Mouse (Mus musculus): ENCODE data around the gene Lrba.

The Lrba gene

DNA sequence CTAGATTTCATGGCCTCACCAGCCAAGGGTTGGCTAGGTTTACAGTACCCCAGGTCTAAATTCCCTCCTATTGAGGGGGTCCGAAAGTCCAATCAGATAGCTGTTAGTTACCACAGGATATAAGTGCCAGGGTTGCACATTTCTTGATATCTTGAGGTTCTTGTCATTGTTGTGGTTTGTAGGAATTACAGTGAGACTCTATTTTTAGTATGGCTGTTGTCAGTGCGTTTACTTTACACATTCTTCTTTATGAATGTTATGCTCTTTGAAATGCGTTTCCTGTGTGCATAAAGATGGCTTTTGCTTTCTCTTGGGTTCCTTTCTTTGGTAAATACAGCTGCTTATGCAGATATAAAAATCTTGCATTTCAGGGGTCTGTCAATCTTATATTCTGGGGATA lies 237.1 kb downstream of the Lrba start:
- in situ Hi-C loops (cut with MboI; ENCODE audit: low sequenced_read_pairs) = no loop called here

DNA sequence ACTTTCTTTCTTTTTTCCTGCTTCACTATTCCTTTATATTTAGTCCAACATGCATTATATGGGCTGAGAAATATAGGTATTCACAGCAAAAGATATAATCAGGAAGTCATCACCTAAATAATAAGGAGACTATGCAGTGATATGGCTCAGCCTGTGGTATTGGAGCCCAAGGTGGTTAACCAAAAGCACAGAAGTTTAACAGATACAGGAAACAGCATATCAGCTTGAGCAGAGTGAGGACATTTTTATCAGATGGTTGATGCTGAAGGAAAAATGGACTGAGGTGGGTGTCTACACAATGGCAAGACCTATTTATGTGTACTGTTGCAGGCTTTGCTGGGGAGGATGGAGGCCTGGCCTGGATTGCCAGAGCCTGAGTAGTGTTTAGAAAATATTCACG lies 265.5 kb downstream of the Lrba start:
- in situ Hi-C loops (cut with MboI; ENCODE audit: low sequenced_read_pairs) = no loop called here

DNA sequence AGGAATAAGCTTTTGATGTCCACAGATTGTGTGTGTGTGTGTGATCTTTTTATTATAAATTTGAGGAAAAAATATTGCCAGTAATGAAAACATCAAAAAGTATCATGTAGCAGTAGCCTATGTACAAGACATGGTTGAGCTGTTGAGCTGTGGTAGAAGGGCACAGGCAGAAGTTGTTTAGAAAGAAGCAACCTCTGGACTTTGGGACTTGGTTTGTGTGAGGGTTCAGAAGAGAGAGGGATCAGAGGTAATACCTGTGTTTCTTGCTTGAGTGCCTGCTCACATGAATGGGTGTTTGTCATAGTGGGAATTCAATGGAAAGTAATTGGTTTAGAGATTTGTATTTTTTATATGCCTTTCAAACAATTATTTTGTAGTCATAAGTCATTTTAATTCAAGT lies 276.1 kb downstream of the Lrba start:
- in situ Hi-C loops (cut with MboI; ENCODE audit: low sequenced_read_pairs) = no loop called here

DNA sequence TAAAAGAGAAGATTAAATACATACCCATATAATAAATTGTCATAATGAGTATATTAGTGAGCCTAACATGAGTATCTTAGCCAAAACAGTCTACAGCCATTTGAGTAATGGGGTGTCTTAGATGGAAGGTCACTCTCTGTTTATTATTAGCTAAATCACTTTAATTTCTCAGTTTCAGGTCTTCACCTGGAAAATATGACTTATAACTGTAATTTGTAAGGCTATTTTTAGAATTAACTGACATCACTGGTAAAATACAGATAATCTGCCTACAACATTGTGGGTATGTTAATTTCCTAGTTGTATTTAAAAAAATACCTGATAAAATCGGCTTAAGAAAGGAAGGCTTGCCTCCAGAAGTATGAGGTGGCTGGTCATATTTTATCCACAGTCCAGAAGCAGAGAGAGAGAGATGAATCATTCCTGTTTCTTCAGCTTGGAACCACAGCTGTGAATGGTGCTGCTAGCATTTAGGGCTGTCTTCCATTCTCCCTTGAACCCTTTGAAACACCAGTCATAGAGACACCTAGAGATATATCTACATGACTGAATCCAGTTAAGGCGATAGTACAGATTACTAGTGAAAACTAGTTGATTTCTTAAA lies 294.1 kb downstream of the Lrba start:
- in situ Hi-C loops (cut with MboI; ENCODE audit: low sequenced_read_pairs) = no loop called here

DNA sequence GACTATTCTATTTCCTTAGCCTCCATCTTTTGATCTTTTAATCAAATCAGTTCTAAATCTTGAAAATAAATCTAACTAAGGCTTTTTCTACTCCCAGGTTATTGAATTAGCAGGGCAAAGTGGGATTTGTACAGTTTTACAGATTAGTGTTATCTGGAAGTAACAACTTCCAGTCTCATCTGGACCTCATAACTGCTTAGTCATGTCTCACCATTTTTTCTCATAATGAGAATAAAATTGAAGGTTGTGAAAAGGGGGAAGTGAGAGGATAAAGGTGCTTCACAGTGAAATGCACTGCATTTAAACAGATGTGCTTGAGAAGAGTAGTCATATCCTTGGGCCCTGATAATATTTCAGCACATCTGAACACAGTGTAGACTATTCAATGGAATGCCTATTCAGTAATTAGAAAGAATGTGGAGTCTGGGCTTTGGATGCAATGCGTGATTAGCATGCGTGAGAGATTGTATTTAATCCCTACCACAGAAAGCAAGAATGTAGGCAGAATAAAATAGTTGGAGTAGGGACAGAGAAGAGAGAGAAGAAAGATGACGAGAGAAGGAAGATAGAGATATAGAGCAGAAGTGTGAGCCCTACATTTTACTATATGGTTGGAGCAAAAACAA lies 298.5 kb downstream of the Lrba start:
- in situ Hi-C loops (cut with MboI; ENCODE audit: low sequenced_read_pairs) = no loop called here

DNA sequence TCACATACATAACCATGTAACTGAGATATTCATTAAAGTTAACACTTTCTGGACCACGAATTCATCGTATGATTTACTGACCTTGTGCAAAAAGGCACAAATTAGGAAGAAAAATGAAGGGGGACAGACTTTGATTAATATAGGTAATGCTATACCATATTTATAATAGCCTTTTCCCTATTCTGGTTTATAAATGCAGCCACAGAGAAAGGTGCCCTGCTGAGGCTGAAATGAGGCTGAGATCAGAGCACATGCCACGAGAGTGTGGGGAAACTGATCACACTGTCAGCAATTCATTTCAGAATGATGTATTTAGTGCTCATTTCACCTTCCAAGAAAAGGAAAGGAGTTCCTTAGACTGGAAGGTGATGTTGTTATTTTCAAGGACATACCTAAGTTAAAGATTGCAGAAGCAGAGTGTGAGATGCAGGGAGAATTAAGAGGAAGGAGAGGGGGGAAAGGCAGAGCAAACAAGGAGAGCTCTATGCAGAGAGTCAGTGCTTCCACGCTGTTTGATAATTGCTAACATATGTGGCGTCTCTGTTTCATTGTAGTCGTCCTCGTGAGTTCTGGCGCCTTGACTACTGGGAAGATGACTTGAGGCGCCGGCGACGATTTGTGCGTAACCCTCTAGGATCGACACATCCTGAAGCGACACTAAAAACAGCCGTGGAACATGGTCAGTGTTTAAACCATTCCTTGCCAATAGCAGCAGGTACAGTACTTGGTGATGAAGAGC lies 307.2 kb downstream of the Lrba start:
- in situ Hi-C loops (cut with MboI; ENCODE audit: low sequenced_read_pairs) = no loop called here

DNA sequence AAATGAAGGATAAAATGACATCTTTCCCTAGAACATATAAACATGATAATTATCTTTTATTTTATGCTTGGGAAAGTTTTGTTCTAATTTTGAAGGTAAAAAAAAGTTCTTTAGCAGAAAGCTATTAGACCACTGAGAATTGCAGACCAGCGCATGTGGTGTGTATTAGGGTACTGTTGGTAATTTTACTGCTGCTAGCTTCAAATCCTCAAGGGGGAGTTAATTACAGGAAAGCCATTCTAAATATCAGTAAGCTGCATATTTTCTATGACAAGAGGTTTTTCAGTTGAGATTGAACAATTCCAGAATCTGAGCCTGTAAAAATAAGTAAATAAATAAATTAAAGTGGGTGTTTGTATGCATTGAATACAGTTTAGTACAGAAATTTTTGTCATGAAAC lies 312.3 kb downstream of the Lrba start:
- in situ Hi-C loops (cut with MboI; ENCODE audit: low sequenced_read_pairs) = no loop called here

DNA sequence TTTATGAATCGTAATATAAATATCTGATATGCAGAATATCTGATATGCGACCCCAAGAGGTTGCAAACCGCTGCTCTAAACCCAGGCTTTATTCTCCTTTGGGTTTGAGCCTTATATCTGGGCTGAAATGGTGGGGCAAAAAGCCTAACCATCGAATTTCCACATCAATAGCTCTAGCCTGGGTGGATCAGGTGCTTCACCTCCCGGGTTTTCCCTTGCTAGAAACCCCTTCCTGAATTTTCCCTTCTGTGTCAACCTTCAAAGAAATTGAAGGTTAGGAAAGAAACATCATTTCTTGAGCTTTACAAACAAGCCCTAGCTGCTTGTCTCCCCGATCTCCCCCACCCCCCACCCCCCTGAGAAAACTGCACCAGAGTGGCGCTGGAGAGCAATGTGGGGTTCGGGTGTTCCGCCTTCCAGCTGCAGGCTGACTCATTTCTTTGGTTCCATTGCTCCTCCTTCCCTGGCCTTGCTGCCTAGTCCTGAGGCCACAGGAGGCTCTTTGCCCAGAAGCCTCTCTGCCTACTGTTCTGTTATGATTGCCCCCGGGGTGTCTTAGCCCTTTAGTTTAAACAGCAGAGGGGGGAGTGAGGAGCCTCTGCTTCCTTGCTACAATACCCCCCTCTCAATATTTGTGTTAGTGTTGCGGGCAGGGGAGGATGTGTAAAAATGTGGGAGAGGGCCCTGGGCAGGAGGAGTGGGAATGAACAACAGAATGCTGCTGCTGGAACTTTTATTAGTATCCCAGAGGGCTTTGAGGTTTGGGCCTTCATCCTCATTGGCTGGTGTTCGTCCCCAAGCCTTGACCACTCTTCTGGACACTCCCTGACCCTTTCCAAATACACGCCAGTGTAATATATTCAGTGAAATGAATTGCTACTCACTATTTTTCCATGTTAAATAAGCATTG lies 314.4 kb downstream of the Lrba start:
- in situ Hi-C loops (cut with MboI; ENCODE audit: low sequenced_read_pairs) = no loop called here

DNA sequence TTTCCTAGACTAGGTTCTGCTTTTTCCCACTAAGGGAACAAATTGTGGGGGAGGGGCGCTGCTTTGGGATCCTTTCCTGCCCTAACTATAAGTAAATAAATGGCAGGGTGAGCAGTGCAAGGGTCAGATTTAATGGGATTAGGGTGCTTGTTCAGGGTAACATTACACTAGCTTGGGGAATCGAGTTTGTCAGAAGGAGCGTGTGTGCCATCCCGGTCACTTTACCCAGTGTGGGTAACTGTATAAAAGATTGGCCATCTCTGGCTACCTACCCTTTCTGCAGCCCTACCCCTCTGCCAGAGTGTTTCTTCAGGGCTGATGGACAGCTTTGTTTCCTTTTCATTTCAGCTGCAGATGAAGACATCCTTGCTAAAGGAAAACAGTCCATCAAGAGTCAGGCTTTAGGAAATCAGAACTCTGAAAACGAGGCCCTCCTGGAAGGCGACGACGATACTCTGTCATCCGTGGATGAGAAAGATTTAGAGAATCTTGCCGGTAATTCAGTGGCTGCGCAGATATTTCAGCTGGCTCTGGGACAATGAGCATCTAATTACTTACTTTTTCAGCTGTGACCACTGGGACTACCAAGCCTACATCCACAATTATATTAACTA lies 315.2 kb downstream of the Lrba start:
- in situ Hi-C loops (cut with MboI; ENCODE audit: low sequenced_read_pairs) = no loop called here

DNA sequence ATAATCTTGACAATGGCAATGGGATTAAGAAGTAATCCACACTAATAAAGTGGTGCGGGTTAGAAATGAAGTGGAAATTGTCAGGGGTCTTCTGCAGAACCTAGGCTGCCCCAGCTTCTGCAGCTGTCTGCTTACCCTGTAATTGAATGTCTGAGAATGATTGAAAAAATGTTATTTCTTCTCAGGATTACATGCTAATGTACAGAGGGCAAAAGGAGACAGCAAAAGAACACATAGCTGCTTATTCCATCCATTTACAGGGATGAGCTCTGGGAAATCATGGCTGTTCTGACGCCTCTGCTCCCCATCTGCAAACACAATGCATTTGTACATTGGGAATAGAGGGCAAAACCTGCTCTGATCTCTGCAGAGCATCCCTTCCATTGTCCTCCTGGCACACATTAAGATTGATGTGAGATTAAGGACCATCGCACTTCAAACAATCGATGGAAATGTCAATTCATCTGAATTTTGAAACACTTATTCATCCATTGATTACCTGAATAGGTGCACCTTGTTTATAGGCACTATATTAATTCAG lies 316.7 kb downstream of the Lrba start:
- in situ Hi-C loops (cut with MboI; ENCODE audit: low sequenced_read_pairs) = no loop called here

DNA sequence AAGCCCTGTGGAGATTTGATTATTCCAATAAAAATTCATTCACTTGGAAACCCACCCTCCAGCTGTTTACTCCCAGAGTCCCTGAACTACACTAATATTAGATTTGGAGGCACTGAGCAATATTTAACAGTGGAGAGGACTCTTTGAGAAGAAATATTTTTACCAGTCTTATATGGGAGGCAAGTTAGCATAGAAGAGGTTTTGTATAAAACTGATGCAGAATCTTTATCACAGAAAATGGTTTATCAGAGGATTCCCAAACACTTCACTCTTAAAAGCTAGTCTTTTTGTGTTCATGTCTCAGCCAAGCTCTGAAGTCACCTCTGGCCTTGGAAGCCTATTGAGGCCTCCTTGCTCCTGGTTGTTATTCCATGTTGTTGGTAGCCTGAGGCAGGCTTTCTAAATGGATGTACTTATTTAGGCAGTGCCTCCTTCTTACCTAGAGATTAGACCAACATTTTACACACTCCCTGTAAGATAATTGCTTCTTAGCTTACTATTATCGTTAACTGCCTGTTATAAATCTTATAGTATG lies 317.4 kb downstream of the Lrba start:
- in situ Hi-C loops (cut with MboI; ENCODE audit: low sequenced_read_pairs) = no loop called here

DNA sequence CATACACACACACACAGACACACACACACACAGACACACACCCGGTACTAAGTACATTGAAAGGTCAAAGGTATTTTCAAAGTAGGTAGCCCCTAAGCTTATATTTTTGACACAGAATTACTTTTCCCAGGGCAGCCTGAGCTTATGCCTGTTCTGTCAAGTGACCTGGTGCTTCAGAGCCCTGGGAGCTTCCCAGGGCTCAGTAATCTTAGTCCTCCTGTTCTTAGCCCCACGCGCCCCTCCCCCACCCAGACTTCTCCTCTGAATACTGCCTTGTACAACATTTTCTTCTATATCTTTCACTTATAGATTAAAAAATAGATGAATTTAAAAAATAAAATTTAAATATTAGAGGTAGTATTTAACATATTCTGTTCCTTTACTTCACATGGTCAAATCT lies 320.3 kb downstream of the Lrba start:
- in situ Hi-C loops (cut with MboI; ENCODE audit: low sequenced_read_pairs) = no loop called here

DNA sequence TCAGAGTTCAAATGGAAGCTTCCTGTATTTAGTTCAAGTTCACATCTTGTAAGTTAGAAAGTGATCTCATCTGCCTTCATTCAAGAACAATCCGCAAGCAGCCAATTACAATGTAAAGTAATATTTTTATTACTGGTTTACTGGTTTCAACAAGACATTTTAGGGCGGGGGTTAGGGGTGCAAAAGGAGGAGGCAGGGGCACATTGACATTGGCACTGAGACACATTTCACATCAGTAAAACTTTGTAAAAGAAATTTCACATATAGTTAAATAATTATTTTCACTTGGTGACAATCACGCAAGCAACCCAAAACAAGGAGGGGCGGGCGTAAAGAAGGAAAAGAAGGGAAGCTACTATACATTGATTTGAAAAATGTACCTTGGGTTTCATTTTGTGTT lies 321.5 kb downstream of the Lrba start:
- in situ Hi-C loops (cut with MboI; ENCODE audit: low sequenced_read_pairs) = no loop called here

DNA sequence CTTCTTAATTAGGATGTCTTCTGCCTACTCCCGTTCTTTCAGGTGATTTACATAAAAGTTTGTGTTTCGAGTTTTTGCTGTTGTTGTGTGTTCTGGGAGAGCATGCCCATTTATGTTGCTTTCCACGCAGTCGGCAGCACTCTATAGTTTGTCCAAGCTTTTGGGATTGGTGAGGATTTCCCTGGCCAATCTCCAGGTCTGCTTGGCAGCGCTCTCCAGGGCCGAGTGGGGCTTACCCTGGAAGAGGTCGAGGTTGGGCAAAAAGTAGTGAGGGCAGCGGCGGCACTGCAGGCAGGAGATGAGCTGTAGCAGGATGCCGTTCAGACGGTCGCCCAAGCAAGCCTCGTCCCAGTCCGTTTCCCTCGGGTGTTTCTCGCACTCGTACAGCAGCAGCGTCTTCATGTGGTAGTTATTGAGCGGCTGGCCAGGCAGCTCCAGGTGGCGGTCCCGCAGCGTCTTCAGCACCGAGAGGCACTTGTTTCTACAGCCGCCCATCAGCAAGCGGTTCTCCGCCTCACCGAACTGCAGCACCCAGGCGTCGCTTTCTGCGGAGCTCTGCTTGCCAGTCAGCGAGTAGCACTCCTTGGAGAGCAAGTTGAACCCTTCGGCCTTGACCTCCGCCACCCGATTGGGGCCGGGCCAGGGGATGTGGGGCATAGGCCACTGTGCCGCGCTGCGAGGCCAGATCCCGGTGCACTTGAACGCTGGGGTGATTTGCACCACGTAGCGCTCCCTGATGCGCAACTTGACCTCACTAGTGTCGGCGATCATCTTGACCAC lies 322.2 kb downstream of the Lrba start:
- in situ Hi-C loops (cut with MboI; ENCODE audit: low sequenced_read_pairs) = no loop called here

DNA sequence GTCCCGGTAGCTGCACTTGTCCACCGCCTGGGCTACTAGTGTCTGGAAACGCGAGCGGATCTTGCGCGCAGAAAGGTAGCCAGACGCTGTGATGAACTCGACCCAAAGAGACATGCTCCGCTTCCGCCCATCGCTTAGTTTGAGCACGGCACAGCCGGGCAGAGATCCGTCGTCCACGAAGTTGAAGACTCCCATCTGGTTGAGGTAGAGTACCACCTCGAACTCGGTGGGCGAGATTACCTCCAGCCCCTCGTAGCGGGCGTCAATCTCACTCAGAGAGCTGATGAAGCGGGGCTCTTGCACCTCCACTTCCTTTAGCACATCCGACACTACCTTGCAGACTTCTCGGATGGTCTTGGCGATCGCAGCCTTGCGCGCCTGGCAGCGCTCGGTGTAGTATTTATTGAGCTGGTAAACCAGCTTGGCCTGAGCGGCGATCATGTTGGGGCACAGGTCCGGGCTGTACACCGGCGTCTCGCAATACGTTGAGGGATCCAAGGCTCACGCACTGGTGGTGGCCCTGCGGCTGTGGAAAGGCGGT lies 322.8 kb downstream of the Lrba start:
- in situ Hi-C loops (cut with MboI; ENCODE audit: low sequenced_read_pairs) = no loop called here

DNA sequence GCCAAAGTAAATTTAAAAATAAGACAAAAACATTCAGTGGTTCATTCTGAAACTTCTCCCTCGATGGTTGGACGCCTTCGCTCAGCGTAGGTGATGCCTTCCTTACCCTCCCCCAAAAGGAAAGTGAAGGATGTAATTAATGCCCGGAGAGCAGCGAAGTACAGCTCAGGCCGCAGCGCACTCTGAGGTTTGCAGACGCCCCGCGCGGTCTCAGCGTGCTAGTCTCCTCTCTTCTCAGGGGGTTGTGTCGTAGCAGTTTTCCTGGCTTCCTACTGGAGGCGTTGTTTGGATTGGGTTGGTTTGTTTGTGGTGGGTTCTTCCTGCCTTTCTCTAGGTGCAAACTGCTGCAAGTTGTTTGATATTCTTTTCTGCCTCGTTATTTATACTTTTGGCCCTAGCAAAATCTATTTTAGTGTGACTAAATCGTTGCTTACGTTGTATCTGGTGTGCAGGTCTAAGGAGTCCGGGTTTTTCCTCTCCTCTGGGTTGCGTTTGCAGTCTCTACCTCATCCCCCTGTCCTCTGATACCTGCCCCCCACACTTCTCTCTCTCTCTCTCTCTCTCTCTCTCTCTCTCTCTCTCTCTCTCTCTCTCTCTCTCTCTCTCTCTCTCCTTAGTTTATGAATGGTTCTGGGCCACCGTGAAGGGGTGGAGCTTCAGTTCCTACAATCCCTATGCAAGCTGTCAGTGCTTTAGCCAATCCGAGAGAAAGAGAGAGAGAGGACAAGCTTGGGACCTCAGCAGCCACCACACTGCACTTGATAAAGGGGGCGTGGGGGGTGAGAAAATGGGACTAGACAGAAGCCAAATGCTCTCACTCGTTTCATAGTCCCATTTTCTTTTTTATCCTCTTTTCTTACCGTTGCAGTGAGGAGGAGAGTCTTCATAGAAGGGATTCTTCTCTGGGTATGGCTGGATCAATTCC lies 323.9 kb downstream of the Lrba start, which contains the start of gene Mab21l2:
Gene Mab21l2 (minus strand): TSS at position 539 of the 925 bp plus-strand sequence.
- in situ Hi-C loops (cut with MboI; ENCODE audit: low sequenced_read_pairs) = no loop called here

DNA sequence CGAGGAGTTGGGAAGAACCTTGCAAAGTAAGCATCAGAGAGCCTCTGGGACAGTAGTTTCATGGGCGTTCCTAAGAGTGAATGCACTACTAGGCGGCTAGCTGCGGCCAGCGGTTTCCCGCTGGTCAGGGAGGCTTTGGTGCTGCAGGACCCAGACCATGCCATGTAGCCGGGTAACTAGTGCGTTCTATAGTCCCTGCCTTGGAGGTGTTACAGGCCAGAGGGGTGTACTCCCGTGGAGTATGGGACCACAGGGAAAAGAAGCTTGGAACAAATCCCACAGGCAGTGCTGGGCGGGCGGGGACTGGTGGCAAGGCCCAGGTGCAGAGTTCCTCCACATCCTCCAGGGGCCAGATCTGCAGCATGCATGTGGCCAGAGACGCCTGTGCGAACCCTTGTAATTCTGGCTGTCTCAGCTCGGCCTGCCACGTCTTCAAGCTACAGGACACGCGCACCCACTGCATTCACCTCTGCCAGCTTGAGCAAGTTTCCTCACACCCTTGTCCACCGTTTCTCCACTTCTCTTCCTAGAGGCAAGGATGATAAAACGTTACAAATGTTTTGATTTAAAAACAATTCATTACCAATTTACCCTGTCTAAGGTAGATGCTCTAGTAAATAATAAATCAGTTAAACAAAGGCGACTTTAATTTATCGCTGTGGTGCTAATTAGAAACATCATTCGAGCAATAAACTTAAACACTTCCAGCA lies 326.0 kb downstream of the Lrba start:
- in situ Hi-C loops (cut with MboI; ENCODE audit: low sequenced_read_pairs) = no loop called here
